Comparison of ENCODE assay signal across 8 mouse cellular contexts in the genomic region with DNA sequence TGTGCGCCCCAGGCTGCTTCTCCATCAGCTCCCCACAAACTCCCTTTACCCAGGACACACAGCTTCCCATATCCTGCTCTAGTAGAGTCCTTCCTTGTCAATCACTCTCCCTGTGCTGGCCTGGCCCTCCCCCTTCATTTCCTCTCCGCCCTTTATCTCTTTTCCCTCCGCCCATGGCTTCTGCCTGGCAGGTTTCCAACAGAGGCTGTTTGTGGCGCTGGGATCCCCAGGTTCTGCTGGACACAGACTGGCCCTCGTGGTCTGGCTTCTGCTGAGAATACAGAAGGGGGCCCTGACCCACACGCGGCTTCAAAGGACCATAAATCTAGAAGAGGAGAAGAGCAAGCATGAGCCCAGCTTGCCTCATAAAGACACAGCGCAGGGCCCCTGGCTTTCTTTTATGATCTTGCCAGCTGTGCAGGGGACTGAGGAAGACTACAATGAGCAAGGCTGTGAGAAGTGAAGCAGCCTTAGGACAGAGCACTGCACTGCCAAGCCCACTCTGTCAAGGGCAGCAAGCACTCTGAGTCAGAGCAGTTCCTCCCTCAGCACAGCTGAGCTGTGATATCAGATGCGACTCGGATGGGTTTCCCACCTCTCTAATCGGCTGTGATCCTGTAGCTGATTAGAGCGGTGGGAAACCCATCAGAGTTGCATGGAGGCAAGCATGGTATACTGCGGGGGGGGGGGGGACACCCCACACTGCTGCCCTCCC. TPM values are rescaled to one million over a fixed set of nuclear protein-coding genes. Genes with fewer than 3 reads are reported as not detected.
DNase-seq lines count a peak whose midpoint lies in the region; ATAC-seq and TF ChIP-seq lines count a peak whose summit lies in the region.

No protein-coding gene starts in this region.

- DNase-seq in cerebellum, postnatal 10 days, result peak; percentile 60 to 65
- DNase-seq in cerebellum, adult 9-11 months, result no peak
- DNase-seq in adrenal gland, postnatal 25 days, result peak; percentile 75
- DNase-seq in gastrocnemius, postnatal 14 days, result peak; percentile 67
- DNase-seq in hindbrain, postnatal 0 days (ENCODE audit: low spot score), result peak; percentile 73
- peak; percentile 17 for DNase-seq in liver, embryonic 13.5 days

- H3K4me3 ChIP-seq in hindbrain, postnatal 0 days (ENCODE audit: low read length), result no peak overlapping the region
- H3K4me3 ChIP-seq in liver, embryonic 13.5 days (replicated peaks), result no peak overlapping the region
- H3K4me3 ChIP-seq in neural tube, embryonic 12.5 days, result no peak overlapping the region

- WGBS in hindbrain, postnatal 0 days, result 26% methylated on average over 13 of the region's 13 CpGs
- WGBS in liver, embryonic 13.5 days (ENCODE audit: insufficient replicate concordance), result 8% methylated on average over 13 of the region's 13 CpGs
- WGBS in neural tube, embryonic 12.5 days, result 11% methylated on average over 13 of the region's 13 CpGs

- H3K36me3 ChIP-seq in hindbrain, postnatal 0 days (ENCODE audit: insufficient read depth, low read length), result peaks cover 5% of the 10 kb centered on the region; the same call in 1 of the 2 replicates
- H3K36me3 ChIP-seq in liver, embryonic 13.5 days, result peaks cover 3% of the 10 kb centered on the region; the same call in 1 of the 2 replicates
- H3K36me3 ChIP-seq in neural tube, embryonic 12.5 days, result peaks cover 7% of the 10 kb centered on the region

- no peaks in the 10 kb centered on the region for H3K9me3 ChIP-seq in hindbrain, postnatal 0 days (ENCODE audit: low read length)
- H3K9me3 ChIP-seq in liver, embryonic 13.5 days (replicated peaks), result no peaks in the 10 kb centered on the region
- H3K9me3 ChIP-seq in neural tube, embryonic 12.5 days, result no peaks in the 10 kb centered on the region

- intact Hi-C loops in gastrocnemius, postnatal 14 days (cut with DNase I; ENCODE audit: low total_unique reads), result no loop called here

- H3K9ac ChIP-seq in hindbrain, postnatal 0 days (replicated peaks; ENCODE audit: low read length), result no peak overlapping the region
- peak overlapping the region; percentile 52; the same call in 1 of the 2 replicates for H3K9ac ChIP-seq in liver, embryonic 13.5 days
- H3K9ac ChIP-seq in neural tube, embryonic 12.5 days, result peak overlapping the region; percentile 38; the same call in 1 of the 2 replicates

- H3K4me2 ChIP-seq in hindbrain, postnatal 0 days (ENCODE audit: low read depth, low read length), result no peak overlapping the region
- H3K4me2 ChIP-seq in liver, embryonic 13.5 days, result peak overlapping the region; percentile 45
- peak overlapping the region; percentile 34 for H3K4me2 ChIP-seq in neural tube, embryonic 12.5 days (replicated peaks)

- peak; percentile 28; the same call in 1 of the 2 replicates for ATAC-seq in hindbrain, postnatal 0 days
- peak; percentile 70 for ATAC-seq in liver, embryonic 13.5 days (ENCODE audit: low read depth)
- peak; percentile 49 for ATAC-seq in neural tube, embryonic 12.5 days (ENCODE audit: low FRiP score, low read depth)
- ATAC-seq in monocyte, adult 5-6 weeks (replicated peaks; ENCODE audit: insufficient number of reproducible peaks, low FRiP score, low TSS enrichment, poor library complexity, severe bottlenecking), result no peak

- TF ChIP-seq CTCF in hindbrain, postnatal 0 days (IDR thresholded peaks at IDR 0.05; ENCODE audit: low read depth), result no peak

- no peaks in the 10 kb centered on the region for H3K27me3 ChIP-seq in hindbrain, postnatal 0 days (ENCODE audit: insufficient read depth, low read length)
- peaks cover 16% of the 10 kb centered on the region for H3K27me3 ChIP-seq in liver, embryonic 13.5 days
- H3K27me3 ChIP-seq in neural tube, embryonic 12.5 days (replicated peaks), result peaks cover 5% of the 10 kb centered on the region; the same call in 1 of the 2 replicates

- H3K27ac ChIP-seq in hindbrain, postnatal 0 days, result no peak overlapping the region
- peak overlapping the region; percentile 62 for H3K27ac ChIP-seq in liver, embryonic 13.5 days
- H3K27ac ChIP-seq in neural tube, embryonic 12.5 days, result 0 out of 2 replicates have a peak overlapping the region, but pooled peaks have one; percentile 18

- H3K4me1 ChIP-seq in hindbrain, postnatal 0 days (ENCODE audit: insufficient read depth, low read length), result peaks cover 8% of the 10 kb centered on the region; the same call in 1 of the 2 replicates
- H3K4me1 ChIP-seq in liver, embryonic 13.5 days (replicated peaks), result peaks cover 32% of the 10 kb centered on the region
- H3K4me1 ChIP-seq in neural tube, embryonic 12.5 days, result peaks cover 34% of the 10 kb centered on the region

RNA-seq across cellular contexts. Expression of a gene that starts 1.3 kb away (rescaled TPM):
- total RNA-seq in adrenal gland, postnatal 25 days (2021), result 0.30 TPM in 1 of 2 replicates, not detected in the other
- total RNA-seq in gastrocnemius, postnatal 14 days (2021), result under 1 TPM in 1 of 2 experiments, not detected in 1; 0.06 TPM
- total RNA-seq in hindbrain, postnatal 0 days (2014; rRNA removed), result 0.36 TPM in 1 of 2 replicates, not detected in the other
- 0.28 and 0.29 TPM in 2 replicates for polyA plus RNA-seq in hindbrain, postnatal 0 days (2015; fragmentation: Nextera tagmentation; extraction: Ambion mirVana)
- 0.12 and 0.14 TPM in 2 replicates for polyA plus RNA-seq in liver, embryonic 13.5 days (2015; fragmentation: Nextera tagmentation; extraction: Ambion mirVana)
- 0.86 and 0.91 TPM in 2 replicates for polyA plus RNA-seq in neural tube, embryonic 12.5 days (2016; fragmentation: Nextera tagmentation; extraction: Ambion mirVana)
- 0.43 to 0.97 TPM in 2 of 3 replicates, not detected in the other for total RNA-seq in monocyte, adult 5-6 weeks (2017)

RNA-seq across cellular contexts. Expression of a gene that starts 5.4 kb away (rescaled TPM):
- 11.0 and 14.9 TPM in 2 replicates for total RNA-seq in adrenal gland, postnatal 25 days (2021)
- total RNA-seq in gastrocnemius, postnatal 14 days (2021), result under 1 TPM in 1 of 2 experiments, not detected in 1; 0.57 TPM
- 9.8 and 17.7 TPM in 2 replicates for total RNA-seq in hindbrain, postnatal 0 days (2014; rRNA removed)
- 16.8 and 19.2 TPM in 2 replicates for polyA plus RNA-seq in hindbrain, postnatal 0 days (2015; fragmentation: Nextera tagmentation; extraction: Ambion mirVana)
- polyA plus RNA-seq in liver, embryonic 13.5 days (2015; fragmentation: Nextera tagmentation; extraction: Ambion mirVana), result 39.4 and 47.1 TPM in 2 replicates
- polyA plus RNA-seq in neural tube, embryonic 12.5 days (2016; fragmentation: Nextera tagmentation; extraction: Ambion mirVana), result 3.5 TPM in 2 replicates
- 3.9 TPM in 1 of 3 replicates, not detected in the others for total RNA-seq in monocyte, adult 5-6 weeks (2017)

RNA-seq across cellular contexts. Expression of a gene that starts 16.2 kb away (rescaled TPM):
- 53.1 and 54.4 TPM in 2 replicates for total RNA-seq in adrenal gland, postnatal 25 days (2021)
- 1 to 10 TPM; 4.8 to 5.5 TPM for total RNA-seq in gastrocnemius, postnatal 14 days (2021)
- total RNA-seq in hindbrain, postnatal 0 days (2014; rRNA removed), result 30.5 and 34.7 TPM in 2 replicates
- 38.7 and 39.8 TPM in 2 replicates for polyA plus RNA-seq in hindbrain, postnatal 0 days (2015; fragmentation: Nextera tagmentation; extraction: Ambion mirVana)
- 55.3 and 61.6 TPM in 2 replicates for polyA plus RNA-seq in liver, embryonic 13.5 days (2015; fragmentation: Nextera tagmentation; extraction: Ambion mirVana)
- polyA plus RNA-seq in neural tube, embryonic 12.5 days (2016; fragmentation: Nextera tagmentation; extraction: Ambion mirVana), result 43.1 TPM in 2 replicates
- total RNA-seq in monocyte, adult 5-6 weeks (2017), result 22.5 to 29.1 TPM (median 25.2 TPM) in 3 replicates

RNA-seq across cellular contexts. Expression of a gene that starts 35.4 kb away (rescaled TPM):
- 42.3 and 45.0 TPM in 2 replicates for total RNA-seq in adrenal gland, postnatal 25 days (2021)
- total RNA-seq in gastrocnemius, postnatal 14 days (2021), result 10 to 100 TPM; 10.6 to 11.6 TPM
- 26.2 and 35.1 TPM in 2 replicates for total RNA-seq in hindbrain, postnatal 0 days (2014; rRNA removed)
- 50.2 and 53.1 TPM in 2 replicates for polyA plus RNA-seq in hindbrain, postnatal 0 days (2015; fragmentation: Nextera tagmentation; extraction: Ambion mirVana)
- polyA plus RNA-seq in liver, embryonic 13.5 days (2015; fragmentation: Nextera tagmentation; extraction: Ambion mirVana), result 20.0 and 27.2 TPM in 2 replicates
- 46.5 and 49.3 TPM in 2 replicates for polyA plus RNA-seq in neural tube, embryonic 12.5 days (2016; fragmentation: Nextera tagmentation; extraction: Ambion mirVana)
- total RNA-seq in monocyte, adult 5-6 weeks (2017), result 8.2 to 38.8 TPM (median 16.5 TPM) in 3 replicates

RNA-seq across cellular contexts. Expression of a gene that starts 35.6 kb away (rescaled TPM):
- total RNA-seq in adrenal gland, postnatal 25 days (2021), result 18.0 and 18.4 TPM in 2 replicates
- total RNA-seq in gastrocnemius, postnatal 14 days (2021), result 1 to 10 TPM; 8.2 to 8.9 TPM
- total RNA-seq in hindbrain, postnatal 0 days (2014; rRNA removed), result 3.0 and 7.1 TPM in 2 replicates
- 20.3 and 21.9 TPM in 2 replicates for polyA plus RNA-seq in hindbrain, postnatal 0 days (2015; fragmentation: Nextera tagmentation; extraction: Ambion mirVana)
- polyA plus RNA-seq in liver, embryonic 13.5 days (2015; fragmentation: Nextera tagmentation; extraction: Ambion mirVana), result 9.9 and 11.4 TPM in 2 replicates
- polyA plus RNA-seq in neural tube, embryonic 12.5 days (2016; fragmentation: Nextera tagmentation; extraction: Ambion mirVana), result 24.9 and 27.2 TPM in 2 replicates
- total RNA-seq in monocyte, adult 5-6 weeks (2017), result 35.4 to 53.6 TPM (median 46.3 TPM) in 3 replicates
